Mouse (Mus musculus) adrenal gland, postnatal 25 days (tissue): Measurements from ENCODE around the gene Uck2. TPM values are rescaled to one million over a fixed set of nuclear protein-coding genes. Genes with fewer than 3 reads are reported as not detected.

ENCODE experiments used
- DNase-seq: peaks from one replicate; pipeline ENCODE4 v3.0.0; 2021; ENCODE audit warnings: mixed read lengths
- total RNA-seq: library from RNA; stranded (reverse); gene quantifications from 2 replicates; pipeline ENCODE4 v1.2.3, GENCODE M21; 2021

Uck2 gene
- total RNA-seq, 1 experiment from 2014 or later: 47.5 TPM

DNA sequence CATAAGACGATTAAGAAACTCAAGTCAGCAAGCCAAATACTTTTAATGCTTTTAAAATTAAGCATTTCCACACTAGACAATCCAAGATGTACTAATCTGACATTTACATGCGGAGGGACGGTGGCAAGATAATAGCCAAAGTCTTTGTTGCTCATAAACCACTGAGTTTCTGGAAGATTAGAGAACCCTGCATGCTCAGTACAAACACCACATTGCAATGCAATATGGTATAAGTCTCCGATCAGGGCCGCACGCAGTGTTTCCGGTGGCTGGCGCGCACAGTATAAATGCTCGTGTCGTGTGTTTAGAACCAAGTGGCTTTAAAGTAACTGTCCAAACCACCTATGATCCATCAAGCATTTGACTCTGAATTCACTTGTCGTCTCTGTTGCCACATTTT, 31.5 kb downstream of the Uck2 start:
- DNase-seq: no peak

DNA sequence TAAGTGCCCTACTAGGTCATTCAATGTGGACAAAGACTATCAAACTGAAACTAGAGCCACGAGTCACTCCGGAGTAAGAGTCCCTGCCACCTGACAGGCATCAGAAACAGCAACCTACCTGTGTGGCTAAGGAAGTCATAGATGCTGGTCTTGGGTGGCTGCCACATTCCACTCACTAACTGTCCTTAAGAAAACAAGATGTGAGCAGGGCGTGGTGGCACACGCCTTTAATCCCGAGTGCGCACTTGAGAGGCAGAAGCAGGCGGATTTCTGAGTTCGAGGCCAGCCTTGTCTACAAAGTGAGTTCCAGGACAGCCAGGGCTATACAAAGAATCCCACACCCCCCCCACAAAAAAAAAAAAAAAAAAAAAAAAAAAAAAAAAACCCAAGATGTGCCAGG, 35.2 kb downstream of the Uck2 start:
- DNase-seq: no peak

DNA sequence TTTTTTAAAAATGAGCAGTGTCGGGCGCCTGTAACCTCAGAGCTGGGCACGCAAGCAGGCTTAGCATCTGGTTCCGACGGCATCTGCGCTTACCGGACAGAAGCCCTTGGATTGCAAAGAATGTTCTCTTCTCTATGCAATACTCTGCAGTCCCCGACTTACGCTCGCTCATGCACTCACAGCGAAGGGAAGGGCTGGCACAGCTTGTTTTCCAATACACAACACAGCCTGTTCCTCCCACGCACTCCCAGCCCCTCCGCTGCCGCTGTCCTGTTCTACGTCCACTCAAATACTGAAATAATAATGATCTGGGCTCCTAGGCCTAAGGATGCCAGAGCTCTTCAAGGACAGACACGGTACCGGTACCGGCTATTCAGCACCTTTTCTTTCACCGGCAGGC, 35.9 kb downstream of the Uck2 start:
- no peak for DNase-seq

DNA sequence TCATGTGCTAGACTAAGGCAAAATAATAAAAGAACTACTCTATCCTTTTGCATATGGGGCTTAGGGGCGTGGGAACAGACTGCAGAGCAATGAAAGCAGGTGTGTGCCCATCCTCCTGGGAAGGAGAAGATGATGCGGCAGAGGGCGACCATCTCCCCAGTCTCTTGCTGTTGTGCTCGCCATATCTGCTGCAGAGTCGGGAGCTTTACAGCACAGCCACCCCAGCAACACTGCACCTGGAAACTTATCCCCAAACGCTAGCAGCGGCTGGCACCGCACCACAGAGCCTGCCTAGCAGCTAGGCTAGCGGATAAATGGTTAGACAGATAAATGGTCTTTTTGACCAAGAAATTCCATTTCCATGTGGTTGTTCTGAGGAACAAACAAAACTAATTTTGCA, 37.2 kb downstream of the Uck2 start:
- no peak for DNase-seq

DNA sequence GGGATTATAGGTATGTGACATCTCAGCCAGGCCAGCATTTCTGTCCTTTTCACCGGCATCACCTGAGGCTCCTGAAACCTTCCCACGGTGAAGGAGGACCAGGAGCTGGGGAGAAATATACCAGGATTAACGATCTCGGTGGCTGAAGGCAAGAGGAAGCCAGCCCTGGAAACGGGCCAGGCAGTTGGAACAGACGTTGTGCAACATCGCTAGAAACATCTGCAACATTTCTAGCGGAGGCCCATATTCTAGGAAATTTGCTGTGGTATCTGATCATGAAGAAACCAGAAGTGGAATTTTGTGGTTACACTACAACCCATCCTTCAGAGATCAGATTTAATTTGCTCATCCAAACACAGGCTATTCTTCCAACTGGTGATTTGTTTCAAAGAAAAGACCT, 38.1 kb downstream of the Uck2 start:
- DNase-seq: peak; percentile 80

DNA sequence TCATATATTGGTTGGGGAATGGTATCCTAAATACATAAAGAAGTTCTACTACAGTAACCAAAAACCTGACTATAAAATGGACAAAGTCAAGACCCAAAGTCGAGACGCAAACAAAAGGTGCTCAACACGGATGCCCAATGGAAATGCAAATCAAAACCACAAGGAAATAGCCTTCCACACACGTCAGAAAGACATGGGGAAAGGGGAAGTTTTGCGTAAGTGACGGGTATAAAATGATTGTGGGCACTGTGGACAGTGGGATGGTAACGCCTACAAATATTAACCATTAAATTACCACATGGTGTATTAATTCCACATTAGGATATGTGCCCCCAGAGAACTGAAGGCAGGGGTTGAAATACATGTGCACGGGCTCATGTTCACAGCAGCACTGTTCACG, 38.8 kb downstream of the Uck2 start:
- no peak for DNase-seq

DNA sequence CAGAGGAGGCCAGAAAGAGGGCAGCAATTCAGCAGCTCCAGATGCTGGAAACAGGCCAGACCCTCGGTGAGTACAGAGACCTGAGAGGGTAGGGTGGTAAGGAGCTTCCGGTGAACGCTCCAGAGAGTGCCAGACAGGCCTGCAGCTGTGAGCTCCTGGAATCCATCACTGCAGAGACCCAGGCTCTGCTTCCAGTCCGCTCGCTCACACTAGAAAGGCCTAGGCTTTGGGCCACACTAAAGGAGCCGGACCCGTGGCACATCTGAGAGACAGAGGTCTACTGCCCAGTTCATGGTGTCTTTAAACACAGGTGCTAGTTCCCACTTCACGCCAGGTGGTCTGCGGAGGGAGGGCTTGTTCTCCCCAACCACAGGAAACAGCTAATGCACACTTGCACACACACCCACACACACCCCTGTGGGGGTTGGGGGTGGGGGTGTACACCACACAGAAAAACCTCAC, 39.9 kb downstream of the Uck2 start:
- DNase-seq: no peak

DNA sequence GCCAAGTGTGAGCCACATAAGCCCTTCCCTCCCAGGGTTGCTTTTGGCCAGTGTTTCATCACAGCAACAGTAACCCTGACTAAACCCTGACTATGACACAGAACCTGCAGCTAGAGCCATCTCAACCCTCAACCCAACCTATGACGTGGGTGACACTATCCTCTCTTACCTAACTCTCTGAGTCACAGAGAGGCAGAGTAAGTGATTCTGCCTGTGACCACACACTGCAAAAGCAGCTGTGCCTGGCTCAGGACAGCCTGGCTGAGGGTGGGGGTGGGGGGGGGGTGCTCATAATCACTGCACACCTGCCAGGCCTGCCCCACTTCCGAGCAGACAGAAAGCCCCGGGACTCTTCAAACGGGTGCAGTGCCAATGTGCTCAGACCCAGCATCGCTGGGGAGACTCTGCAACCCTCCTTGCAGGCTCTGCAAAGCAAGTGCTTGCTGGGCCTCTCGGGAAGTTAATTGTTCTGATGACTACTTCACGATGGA, 42.9 kb downstream of the Uck2 start:
- DNase-seq: no peak

DNA sequence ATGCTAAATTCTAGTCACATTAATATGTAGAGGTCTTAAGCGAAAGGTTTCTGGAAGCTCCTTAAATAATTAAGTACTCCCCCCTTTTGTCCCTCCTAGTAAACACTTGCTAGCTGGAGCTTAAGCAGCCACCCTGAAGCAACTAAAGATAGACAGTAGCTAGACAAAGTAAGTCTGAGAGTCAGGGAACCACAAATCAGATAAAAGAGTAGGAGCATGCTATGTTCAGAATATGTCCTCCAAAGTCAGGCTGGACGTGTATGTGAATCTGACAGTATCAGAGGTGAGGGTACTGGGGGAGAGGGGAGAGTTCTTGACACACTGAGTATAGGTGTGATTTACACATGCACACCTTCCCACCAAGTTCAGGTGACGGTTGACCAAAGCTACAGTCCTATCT, 43.6 kb downstream of the Uck2 start:
- no peak for DNase-seq

DNA sequence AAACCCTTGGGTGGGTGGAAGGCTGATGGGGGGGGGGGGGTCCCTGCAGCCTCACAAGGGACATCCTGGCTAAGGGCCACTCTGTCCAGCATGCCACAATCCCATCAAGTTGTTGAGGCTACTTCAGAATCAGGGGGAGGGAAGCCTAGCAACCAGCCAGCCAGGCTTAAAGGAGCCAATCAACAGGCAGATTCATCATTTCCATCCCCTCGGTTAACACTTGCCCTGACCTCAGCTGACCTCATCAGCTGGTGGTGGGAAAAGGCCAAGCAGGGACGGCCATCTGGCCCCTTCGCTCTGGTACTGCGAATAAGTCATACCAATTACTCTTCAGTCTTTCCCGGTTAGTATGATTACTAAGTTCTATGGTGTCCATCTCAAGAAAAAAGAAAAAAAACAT, 44.8 kb downstream of the Uck2 start:
- no peak for DNase-seq

DNA sequence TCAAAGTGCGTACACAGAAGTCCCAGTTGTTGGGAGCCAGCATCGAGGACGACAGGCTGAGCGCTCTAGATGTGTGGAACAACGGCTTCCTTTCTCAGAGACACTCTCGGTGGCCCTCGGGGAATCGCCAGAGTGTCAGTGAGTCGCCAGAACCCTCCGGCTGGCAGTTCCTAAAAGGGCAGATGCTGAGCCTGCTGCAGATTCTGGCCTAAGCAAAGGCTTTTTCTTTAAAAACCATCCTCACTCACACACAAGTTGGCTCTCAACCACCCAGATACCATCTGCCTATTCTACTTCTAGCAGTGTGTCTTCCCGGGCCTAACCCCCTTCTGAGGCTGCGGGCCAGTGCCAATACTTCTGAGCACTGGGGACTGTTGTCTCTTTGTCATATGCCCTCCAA, 45.2 kb downstream of the Uck2 start:
- no peak for DNase-seq

DNA sequence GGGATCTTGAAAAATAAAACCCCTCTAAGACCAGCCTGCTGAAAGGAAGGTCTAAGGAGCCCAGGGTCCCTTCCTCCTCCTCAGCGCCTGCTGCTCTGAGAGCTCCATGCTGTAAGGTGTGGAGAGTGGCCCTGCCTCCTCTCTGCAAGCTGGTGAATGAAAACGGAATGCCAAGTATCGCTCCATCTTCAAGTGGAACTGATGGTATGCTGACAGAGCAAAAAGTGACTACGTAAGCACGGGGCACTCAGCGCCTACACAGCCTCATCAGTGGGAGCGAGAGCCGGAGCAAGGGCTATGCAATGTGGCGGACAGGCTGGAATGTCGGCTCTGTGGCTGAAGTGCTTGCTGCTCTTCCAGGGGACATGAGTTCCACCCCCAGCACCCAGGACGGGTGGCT, 47.3 kb downstream of the Uck2 start:
- DNase-seq: no peak

DNA sequence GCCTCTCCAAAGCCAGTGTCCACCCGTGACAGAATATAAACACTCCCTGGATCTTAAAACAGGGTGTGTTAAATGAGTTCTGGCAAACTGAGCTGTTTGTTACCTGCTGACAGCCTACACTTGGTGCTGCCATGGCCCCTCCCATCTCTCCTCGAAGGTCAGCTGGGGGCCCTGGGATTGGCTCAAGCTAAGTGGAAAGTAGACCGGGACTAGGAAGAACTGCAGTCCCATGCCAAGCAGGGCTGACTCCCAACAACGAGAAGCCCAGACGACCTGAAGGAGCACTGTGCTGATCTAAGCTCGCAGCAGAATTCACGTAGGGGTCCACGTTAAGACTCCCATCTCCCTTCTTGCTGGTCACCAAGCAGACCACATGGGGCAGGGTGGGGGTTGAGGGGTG, 48.3 kb downstream of the Uck2 start:
- DNase-seq: no peak

DNA sequence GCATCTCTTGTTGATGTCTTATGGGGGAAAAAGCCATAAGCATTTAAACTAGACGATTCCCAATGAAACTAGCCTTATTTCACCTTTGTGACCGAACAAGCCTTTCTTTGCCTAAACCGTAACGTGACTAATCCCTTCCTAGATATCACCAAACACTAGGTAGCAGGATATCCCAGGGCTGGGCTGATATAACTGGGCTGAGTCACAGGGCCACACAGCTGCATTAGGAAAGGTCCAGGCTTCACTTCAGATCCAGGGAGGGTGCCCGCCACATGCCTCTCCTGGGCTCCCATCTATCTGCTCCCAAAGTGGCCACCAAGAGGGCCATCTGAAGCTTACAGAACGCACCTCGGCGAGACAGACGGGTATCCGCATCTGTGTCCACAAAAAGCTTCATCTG, 50.8 kb downstream of the Uck2 start:
- DNase-seq: no peak

DNA sequence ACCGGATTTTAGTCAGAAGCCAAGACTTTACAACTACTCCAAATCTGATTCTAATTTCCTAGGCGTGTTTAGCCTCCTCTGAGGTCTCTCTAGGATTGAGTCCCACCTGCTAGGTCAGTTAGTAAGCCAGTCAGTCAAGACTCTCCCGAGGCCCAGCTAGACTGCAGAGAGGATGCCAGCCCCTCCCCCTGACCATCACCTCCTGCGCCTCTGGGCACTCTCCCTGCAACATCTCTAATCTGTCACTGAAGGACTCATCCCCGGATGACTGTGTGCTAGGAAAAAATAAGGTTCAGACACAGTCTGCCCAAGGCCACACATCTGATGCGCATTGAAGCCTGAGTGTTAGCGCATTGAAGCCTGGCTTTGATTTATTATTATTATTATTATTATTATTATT, 52.2 kb downstream of the Uck2 start:
- DNase-seq: peak; percentile 26

DNA sequence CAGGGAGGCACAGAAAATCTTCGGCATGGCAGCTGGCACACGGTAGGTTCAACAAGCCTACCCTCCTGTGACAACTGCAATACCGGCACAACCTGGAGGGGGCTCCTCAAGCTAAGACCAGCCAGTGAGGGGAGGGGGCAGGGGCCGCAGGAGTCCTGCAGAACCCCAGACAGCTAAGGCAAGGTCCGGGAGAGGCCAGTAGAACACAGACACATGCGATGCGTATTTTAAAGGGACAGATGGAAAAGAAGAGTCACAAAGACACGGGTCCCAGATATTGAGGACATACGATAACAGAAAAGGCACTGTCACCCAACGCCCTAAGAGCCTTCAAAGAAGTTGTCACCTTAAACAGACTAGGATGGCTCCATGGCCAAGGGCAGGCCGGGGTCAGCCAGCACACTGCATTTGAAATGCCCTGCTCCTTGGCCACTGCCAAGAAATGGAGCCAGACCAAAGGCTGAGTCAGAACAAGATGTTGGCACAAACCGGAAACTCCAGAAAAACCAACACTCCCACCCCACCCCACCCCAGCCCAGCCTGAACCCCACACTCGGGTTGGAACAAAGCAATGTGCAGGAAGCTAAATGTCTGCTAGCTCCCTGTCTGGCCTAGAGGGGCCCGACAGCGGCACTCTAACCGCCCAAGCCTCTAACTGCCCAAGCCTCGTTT, 53.4 kb downstream of the Uck2 start:
- peak; percentile 49 for DNase-seq

DNA sequence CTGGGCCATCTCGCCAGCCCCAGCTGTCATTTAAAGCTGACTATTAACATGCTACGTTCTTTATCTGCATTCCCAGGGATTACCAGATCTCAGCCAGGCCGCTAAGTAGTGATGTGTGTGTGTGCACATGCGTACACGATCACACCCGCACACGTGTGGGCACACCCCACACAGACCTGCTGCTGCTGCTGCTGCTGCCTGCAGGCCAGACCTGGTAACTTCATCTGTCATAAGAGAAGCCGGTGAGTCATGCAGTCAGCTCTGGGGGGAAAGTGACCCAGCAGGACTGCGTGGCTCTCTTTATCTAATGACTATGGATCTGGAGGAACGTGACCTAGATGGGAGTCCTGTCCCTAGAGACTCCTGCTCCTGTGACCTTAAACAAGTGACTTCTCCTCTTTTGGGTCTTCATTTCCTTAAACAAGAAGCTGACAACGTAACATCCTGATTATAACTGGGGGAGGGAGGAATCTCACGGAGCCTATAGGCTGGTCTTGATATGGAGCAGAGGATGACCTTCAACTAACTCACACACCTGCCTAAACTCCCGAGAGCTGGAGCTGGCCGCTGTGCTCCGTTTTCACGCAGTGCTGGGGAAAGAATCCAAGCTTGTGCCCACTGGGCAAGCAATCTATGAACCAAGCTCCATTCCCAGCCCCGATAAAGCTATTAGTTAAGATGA, 54.0 kb downstream of the Uck2 start:
- DNase-seq: peak; percentile 30

DNA sequence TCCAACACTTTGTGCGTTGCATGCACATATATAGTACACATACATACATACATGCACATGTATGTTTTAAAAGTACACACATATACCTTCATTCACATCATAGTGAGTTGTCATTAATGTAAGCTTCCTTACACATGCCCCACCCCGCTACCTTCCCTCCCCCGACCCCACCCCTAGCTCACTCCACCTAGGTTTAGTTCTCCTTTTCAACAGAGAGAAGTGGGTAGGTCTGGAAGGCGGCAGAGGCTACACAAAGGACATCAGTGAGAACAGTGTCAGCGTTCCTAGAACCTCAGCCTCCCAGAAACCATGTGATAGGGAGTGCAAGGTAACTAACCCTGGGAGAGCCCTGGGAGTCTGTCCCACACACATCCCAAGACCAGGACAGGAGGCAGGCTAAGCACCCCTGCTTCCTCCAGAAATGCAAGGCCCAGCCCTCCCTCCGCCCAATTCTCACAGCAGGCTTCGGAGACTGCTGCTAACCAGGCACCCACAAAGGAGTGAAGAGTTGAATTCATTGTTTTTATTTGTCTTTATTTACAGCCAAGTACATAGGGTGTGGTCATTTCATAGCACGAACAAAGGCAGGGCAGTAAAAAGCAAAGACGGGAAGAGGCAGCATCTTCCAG, 62.6 kb downstream of the Uck2 start:
- DNase-seq: no peak

DNA sequence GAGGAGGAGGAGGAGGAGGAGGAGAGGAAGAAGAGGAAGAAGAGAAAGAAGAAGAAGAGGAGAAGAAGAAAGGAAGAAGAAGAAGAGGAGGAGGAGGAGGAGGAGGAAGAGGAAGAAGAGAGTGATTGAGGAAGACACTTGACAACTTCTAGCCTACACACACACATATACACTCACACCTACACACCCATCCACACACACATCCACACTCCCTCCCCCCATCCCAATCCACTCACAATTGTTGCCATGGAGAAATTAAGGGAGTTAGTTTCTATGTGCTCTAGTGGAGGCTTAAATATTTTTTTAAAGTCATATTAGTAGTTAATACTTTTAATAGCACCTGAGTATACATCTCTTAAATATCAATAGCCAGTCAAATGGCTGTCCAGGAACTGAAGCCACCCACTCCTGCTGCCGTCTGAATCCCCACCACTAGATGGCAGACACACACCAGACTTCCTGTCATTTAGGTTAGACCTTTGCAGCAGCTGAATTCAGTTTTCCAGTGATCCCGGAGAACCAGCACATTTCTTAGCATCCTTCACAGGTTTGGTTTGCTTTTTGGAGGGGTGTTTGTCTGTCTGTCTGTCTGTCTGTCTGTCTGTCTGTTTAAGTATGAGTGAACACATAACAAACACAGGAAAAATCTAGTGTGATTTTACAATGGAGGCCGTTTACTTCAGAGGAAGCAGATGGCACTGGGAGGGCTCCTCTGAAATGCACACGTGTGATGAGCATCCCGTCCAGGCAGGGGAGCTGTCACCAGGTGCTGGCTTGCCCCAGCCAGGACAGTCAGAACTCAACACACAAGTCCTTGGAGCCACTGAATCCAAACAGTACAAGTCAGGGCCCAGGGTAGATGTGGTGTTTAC, 64.6 kb downstream of the Uck2 start:
- DNase-seq: peak; percentile 78

DNA sequence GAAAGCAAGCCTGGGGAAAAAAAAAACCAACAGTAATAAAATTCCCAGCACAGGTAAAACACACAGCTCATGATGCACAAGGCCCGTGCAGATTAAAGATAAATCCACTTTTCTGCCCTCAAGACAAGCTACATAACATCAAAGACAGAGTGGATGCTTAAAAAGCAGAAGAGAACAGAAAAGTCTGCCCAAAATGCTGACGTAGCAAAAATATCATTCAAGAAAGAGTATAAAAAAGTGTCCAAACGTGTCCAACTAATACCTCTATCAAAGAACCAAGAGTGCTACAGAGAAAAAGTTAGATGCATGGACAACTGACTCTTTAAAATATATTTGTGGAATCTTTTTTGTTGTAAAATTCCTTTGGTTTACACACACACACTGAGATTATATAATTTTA, 69.7 kb downstream of the Uck2 start:
- no peak for DNase-seq

DNA sequence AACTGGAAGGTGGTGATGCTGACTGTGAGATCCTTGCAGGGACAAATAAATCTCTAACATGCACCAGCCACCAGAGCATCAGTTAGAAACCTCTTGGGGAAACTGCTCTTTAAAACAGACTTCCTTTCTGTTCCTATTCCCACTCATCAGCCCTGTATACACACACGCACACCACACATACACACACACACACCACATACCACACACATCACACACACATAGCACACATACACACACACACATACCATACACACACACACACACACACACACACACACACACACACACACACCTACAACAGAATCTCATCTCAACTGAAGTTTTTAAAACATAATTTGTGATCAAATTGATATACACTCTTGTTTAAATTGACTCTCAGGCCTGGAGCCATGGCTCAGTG, 72.4 kb downstream of the Uck2 start:
- DNase-seq: no peak

DNA sequence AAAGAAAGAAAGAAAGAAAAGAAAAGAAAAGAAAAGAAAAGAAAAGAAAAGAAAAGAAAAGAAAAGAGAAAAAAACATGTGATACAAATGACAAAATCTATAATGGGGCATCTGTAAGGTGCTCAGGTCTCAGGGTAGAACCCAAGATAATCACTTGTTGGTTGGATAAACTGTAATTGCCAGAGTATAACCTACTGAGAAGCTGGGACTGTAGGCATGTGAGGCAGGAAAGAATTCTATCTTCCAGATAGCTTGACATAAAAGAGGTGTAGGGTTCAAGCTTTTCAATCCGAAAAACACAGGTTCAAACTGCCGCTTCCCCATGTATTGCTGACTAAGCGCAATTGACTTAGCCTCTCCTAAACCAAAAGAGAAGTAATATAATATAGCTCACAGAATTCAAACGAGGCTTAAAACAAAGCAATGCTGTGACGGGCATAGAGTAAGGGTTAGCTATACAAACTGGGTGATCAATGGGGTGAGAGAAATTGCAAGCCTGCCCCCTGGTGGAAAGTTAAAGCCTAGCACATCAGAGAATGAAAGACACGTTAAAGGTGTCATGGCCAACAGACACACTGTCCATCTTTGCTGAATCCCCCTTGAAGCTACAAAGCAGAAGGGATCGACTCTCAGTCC, 73.0 kb downstream of the Uck2 start:
- DNase-seq: peak; percentile 58
